Mouse (Mus musculus) liver, embryonic 14.5 days (tissue): ENCODE results near the gene Tfip11. TPM values are rescaled to one million over a fixed set of nuclear protein-coding genes. Genes with fewer than 3 reads are reported as not detected.

Experiments
- ATAC-seq: fragments of 200-750 bp; cut with Nextera tagmentation; 2 replicates; pipeline ENCODE4 v1.8.0; 2017; ENCODE audit warnings: moderate number of reproducible peaks, mild to moderate bottlenecking, moderate library complexity; ENCODE audit not compliant: insufficient read depth
- DNase-seq, 3 experiments: peaks; one replicate each; pipeline ENCODE4 v3.0.0-alpha.2; 2012 to 2013; ENCODE audit warnings: low read depth in 3 of 3, low spot score in 3 of 3
- H3K27ac ChIP-seq: fragments of 300-500 bp; sonication (generic); 2 replicates; pipeline ENCODE4 v1.5.1; 2014; ENCODE audit warnings: moderate library complexity, mild to moderate bottlenecking, control low read depth, inconsistent platforms
- H3K27me3 ChIP-seq: fragments of 300-500 bp; sonication (generic); 2 replicates; pipeline ENCODE4 v1.6.1; 2014; ENCODE audit warnings: mild to moderate bottlenecking, low read length, moderate library complexity; ENCODE audit not compliant: control insufficient read depth, insufficient read depth
- H3K36me3 ChIP-seq: fragments of 300-500 bp; sonication (generic); replicated peaks from 2 replicates; pipeline ENCODE4 v1.6.1; 2014; ENCODE audit warnings: low read depth; ENCODE audit not compliant: control insufficient read depth, insufficient read depth
- H3K4me1 ChIP-seq, 2 experiments: fragments of 200-500 bp in 1 of 2; fragments of 300-500 bp in 1 of 2; sonication (generic) in 1 of 2; replicated peaks; 2 replicates each; pipeline ENCODE4 v1.6.1; 2012 to 2014; ENCODE audit warnings: antibody characterized with exemption in 1 of 2, inconsistent platforms in 1 of 2, low read length in 1 of 2; ENCODE audit not compliant: control insufficient read depth in 2 of 2, insufficient read depth in 2 of 2
- H3K4me2 ChIP-seq: fragments of 300-500 bp; sonication (generic); 2 replicates; pipeline ENCODE4 v1.6.1; 2014; ENCODE audit warnings: low read depth, mild to moderate bottlenecking, control low read depth, moderate library complexity
- H3K4me3 ChIP-seq, 2 experiments: fragments of 200-500 bp in 1 of 2; fragments of 300-500 bp in 1 of 2; sonication (generic) in 1 of 2; 2 replicates each; pipeline ENCODE4 v1.5.1; 2012 to 2014; ENCODE audit warnings: low read depth in 2 of 2, low read length in 2 of 2, mild to moderate bottlenecking in 2 of 2, control low read depth in 1 of 2, inconsistent platforms in 1 of 2, moderate library complexity in 1 of 2; ENCODE audit not compliant: insufficient read depth in 1 of 2
- H3K9ac ChIP-seq: fragments of 300-500 bp; sonication (generic); replicated peaks from 2 replicates; pipeline ENCODE4 v1.6.1; 2014; ENCODE audit warnings: mild to moderate bottlenecking, control low read depth, moderate library complexity
- H3K9me3 ChIP-seq: fragments of 300-500 bp; sonication (generic); 2 replicates; pipeline ENCODE4 v1.6.1; 2016; ENCODE audit warnings: low read length, mixed read lengths; ENCODE audit not compliant: control insufficient read depth
- CTCF ChIP-seq: IDR thresholded peaks from 2 replicates; pipeline ENCODE4 v1.5.1; 2016; ENCODE audit warnings: antibody characterized with exemption, low read depth, control low read depth
- EP300 ChIP-seq: IDR thresholded peaks from 2 replicates; pipeline ENCODE4 v1.6.1; 2016; ENCODE audit warnings: antibody characterized with exemption, low read depth
- WGBS: fragments of 180-500 bp; shearing (Covaris S2); extraction: QIAGEN DNeasy Blood & Tissue Kit; methylation state at CpG from one replicate; pipeline ENCODE4 v1.1.7; 2014; ENCODE audit not compliant: insufficient replicate concordance; 5-methylcytosine and 5-hydroxymethylcytosine counted together
- polyA plus RNA-seq, 2 experiments: library from polyadenylated mRNA; depleted of rRNA in 1 of 2; stranded (reverse) in 1 of 2; unstranded in 1 of 2; fragments of >200 nt; fragmentation: Nextera tagmentation in 1 of 2; extraction: Ambion mirVana in 1 of 2; gene quantifications; 2 replicates each; pipeline versions ENCODE4 v1.2.1 to v1.2.3; 2012 to 2014

Gene Tfip11
- polyA plus RNA-seq, 2 experiments, result 8.0 to 11.6 TPM

- no peaks in the 10 kb centered on the region for H3K27me3 ChIP-seq
- H3K4me1 ChIP-seq, result peaks cover 0 to 15% of the 10 kb centered on the region in 2 experiments; a peak in 2 of 4 replicates
- TF ChIP-seq EP300 (no peak), CTCF (no peak)
- no peak overlapping the region for H3K9ac ChIP-seq
- H3K9me3 ChIP-seq, result no peaks in the 10 kb centered on the region
- H3K4me2 ChIP-seq, result no peak overlapping the region
- no peak overlapping the region for H3K4me3 ChIP-seq
- 80% methylated on average over 8 of the region's 8 CpGs for WGBS
- no peaks in the 10 kb centered on the region; the same call in 1 of the 2 replicates for H3K36me3 ChIP-seq
- no peak overlapping the region for H3K27ac ChIP-seq
- DNase-seq (no peak), ATAC-seq (no peak)
Measured at GRCm38 (mm10) chr5:112349169-112349568, 23.0 kb downstream of the Tfip11 start.

- H3K9ac ChIP-seq, result no peak overlapping the region
- DNase-seq (no peak), ATAC-seq (no peak)
- H3K4me2 ChIP-seq, result no peak overlapping the region
- no peaks in the 10 kb centered on the region for H3K27me3 ChIP-seq
- H3K27ac ChIP-seq, result no peak overlapping the region
- H3K4me1 ChIP-seq, result peaks cover 15 to 29% of the 10 kb centered on the region in 2 experiments
- 46% methylated on average over 6 of the region's 6 CpGs for WGBS
- TF ChIP-seq CTCF (no peak), EP300 (no peak)
- H3K4me3 ChIP-seq, result no peak overlapping the region
- H3K36me3 ChIP-seq, result no peaks in the 10 kb centered on the region; the same call in 1 of the 2 replicates
- no peaks in the 10 kb centered on the region for H3K9me3 ChIP-seq
Measured at GRCm38 (mm10) chr5:112355493-112355892, 29.3 kb downstream of the Tfip11 start.

GRCm38 (mm10) chr5:112355910-112356309 lies 29.8 kb downstream of the Tfip11 start, which contains the start of gene Gm6583:
Gm6583 (minus strand) TSS chr5:112356033.
- DNase-seq (no peak), ATAC-seq (peak; percentile 39; the same call in 1 of the 2 replicates)
- Histone ChIP-seq H3K27me3 (no peaks in the 10 kb centered on the region), H3K36me3 (no peaks in the 10 kb centered on the region), H3K4me3 (no peak within 1 kb of the TSS), H3K27ac (no peak within 1 kb of the TSS), H3K4me2 (no peak within 1 kb of the TSS), H3K9ac (no peak within 1 kb of the TSS), H3K9me3 (no peaks in the 10 kb centered on the region), H3K4me1 (peaks cover 15 to 30% of the 10 kb centered on the region in 2 experiments)
- WGBS, result 48% methylated on average over 13 of the region's 13 CpGs
- TF ChIP-seq EP300 (no peak), CTCF (no peak)

- Histone ChIP-seq H3K4me3 (no peak overlapping the region), H3K9me3 (no peaks in the 10 kb centered on the region), H3K27me3 (no peaks in the 10 kb centered on the region), H3K4me1 (peaks cover 15 to 30% of the 10 kb centered on the region in 2 experiments), H3K9ac (no peak overlapping the region), H3K27ac (no peak overlapping the region), H3K36me3 (no peaks in the 10 kb centered on the region), H3K4me2 (no peak overlapping the region)
- DNase-seq (no peak), ATAC-seq (no peak)
- TF ChIP-seq CTCF, result no peak
- TF ChIP-seq EP300, result no peak
- WGBS, result 76% methylated on average over 9 of the region's 9 CpGs
Measured at GRCm38 (mm10) chr5:112356322-112356721, 30.2 kb downstream of the Tfip11 start.

GRCm38 (mm10) chr5:112359520-112359919 lies 33.4 kb downstream of the Tfip11 start:
- ATAC-seq (peak; percentile 86), DNase-seq (peak; percentile 53 to 63 (median 57))
- Histone ChIP-seq H3K9ac (peak overlapping the region; percentile 40), H3K4me2 (peak overlapping the region; percentile 59), H3K27ac (peak overlapping the region; percentile 57), H3K27me3 (no peaks in the 10 kb centered on the region), H3K4me1 (peaks cover 15 to 30% of the 10 kb centered on the region in 2 experiments), H3K36me3 (no peaks in the 10 kb centered on the region; the same call in 1 of the 2 replicates), H3K9me3 (no peaks in the 10 kb centered on the region), H3K4me3 (peak overlapping the region in 1 of 2 experiments; percentile 20; a peak in 2 of 4 replicates)
- WGBS, result 16% methylated on average over 4 of the region's 4 CpGs
- TF ChIP-seq CTCF (no peak), EP300 (peak; percentile 85)
